In the genomic region with DNA sequence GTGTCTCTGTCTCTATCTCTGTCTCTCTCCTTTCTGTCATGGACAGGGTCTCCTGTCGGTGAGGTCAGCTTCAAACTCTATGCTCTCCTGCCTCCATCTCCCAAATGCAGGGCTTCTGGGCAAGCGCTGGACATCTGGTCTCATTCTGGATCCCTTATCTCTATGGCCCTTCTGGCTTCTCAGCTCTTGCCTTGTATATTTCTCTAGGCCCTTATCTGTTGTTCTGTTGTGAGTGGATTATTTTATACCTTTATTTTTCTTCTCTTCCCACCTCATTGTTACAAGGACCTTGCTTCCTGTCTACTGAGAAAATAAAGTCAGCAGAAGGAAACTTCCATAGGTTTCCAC, we compare ENCODE assay signal across 1 mouse cellular context.
TF ChIP-seq lines count a peak whose summit lies in the region.

No protein-coding gene starts in this region.

TF ChIP-seq in MEL, 35 proteins besides CTCF, POLR2A, EP300 and RAD21 (continued from another document):
- TF ChIP-seq E2F4 (IDR thresholded peaks at IDR 0.05; ENCODE audit: borderline replicate concordance, low read depth, low read length), result no peak
